In the genomic region with DNA sequence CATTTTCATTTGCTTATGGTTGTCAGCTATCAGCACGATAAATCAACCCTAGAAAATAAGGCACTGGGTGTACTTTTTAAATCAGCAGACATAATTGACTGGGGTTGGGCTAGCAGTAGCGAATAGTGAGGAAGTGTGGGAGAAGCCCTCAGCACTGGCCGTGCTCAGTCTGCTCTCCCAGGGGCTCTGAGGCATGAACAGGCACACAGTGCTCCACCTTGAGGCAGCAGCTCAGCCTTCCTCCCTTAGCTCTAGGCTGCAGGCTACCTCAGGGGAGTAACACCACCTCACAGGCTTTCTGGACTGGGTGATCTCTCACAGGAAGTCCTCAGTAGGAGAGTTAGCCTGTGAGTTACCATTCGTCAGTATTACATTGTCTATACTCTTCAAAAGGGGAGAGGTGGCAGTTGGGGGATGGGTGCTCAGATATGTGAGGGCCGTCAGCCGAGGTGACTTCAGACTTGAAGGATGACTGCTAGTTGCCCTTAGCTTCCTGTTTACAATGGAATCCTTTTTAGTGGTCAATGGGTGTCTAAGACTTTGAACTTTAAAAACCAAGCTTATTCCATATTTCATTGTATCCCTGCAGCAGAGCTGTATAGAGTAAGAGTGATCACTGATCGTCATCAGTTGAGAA, we compare ENCODE assay signal across 12 mouse cellular contexts.
DNase-seq lines count a peak whose midpoint lies in the region; ATAC-seq and TF ChIP-seq lines count a peak whose summit lies in the region.
"Had no signal": no experiment of that assay in that cellular context is flagged by ENCODE, and none has a peak within 500 bp of the region (broad histone marks: within the 10 kb centered on the region; RNA-seq: fewer than 3 reads in every experiment).

No protein-coding gene starts in this region.

- DNase-seq in kidney, adult 9 months: peak; percentile 46
- DNase-seq in kidney, adult 18-20 months: no peak
- no peak for DNase-seq in testis, postnatal 10 days (ENCODE audit: low spot score)
- DNase-seq in kidney, postnatal 0 days (ENCODE audit: low spot score): peak; percentile 42
- peak; percentile 44 for DNase-seq in thymus, postnatal 4 days
- no peak for DNase-seq in adrenal gland, postnatal 10 days
- DNase-seq: cerebellum, postnatal 10 days; liver, embryonic 13.5 days had no signal

- no peak for ATAC-seq in kidney, postnatal 0 days (replicated peaks; ENCODE audit: low FRiP score, low read depth)
- ATAC-seq: forebrain, embryonic 15.5 days had no signal

- TF ChIP-seq CTCF in testis, adult 2 months (IDR thresholded peaks at IDR 0.05; ENCODE audit: control insufficient read depth, insufficient read depth, insufficient replicate concordance, low read depth, low read length): no peak
- peak; percentile 42 for TF ChIP-seq CTCF in kidney, postnatal 0 days (IDR thresholded peaks at IDR 0.05; ENCODE audit: low read depth)

- no peak overlapping the region for H3K9ac ChIP-seq in kidney, postnatal 0 days (ENCODE audit: low read depth, low read length)
- H3K9ac ChIP-seq: forebrain, embryonic 15.5 days; hindbrain, embryonic 14.5 days; liver, embryonic 13.5 days had no signal

- WGBS in kidney, postnatal 0 days: 39% methylated on average over 7 of the region's 7 CpGs

- H3K4me1 ChIP-seq in testis, adult 2 months (ENCODE audit: control insufficient read depth, insufficient read depth, low read length): no peaks in the 10 kb centered on the region
- H3K4me1 ChIP-seq in kidney, postnatal 0 days (replicated peaks; ENCODE audit: insufficient read depth, low read length): peaks cover 7% of the 10 kb centered on the region; the same call in 1 of the 2 replicates
- H3K4me1 ChIP-seq: liver, embryonic 13.5 days had no signal

- H3K4me3 ChIP-seq in testis, adult 2 months (ENCODE audit: control insufficient read depth, low read depth, low read length): no peak overlapping the region
- no peak overlapping the region for H3K4me3 ChIP-seq in kidney, postnatal 0 days (replicated peaks; ENCODE audit: low read depth, low read length)
- H3K4me3 ChIP-seq: forebrain, embryonic 15.5 days; liver, embryonic 13.5 days; midbrain, embryonic 10.5 days had no signal

- no peaks in the 10 kb centered on the region for H3K27me3 ChIP-seq in testis, adult 2 months (ENCODE audit: control insufficient read depth, insufficient read depth, low read length)
- H3K27me3 ChIP-seq in kidney, postnatal 0 days (ENCODE audit: insufficient read depth, low read length): no peaks in the 10 kb centered on the region
- H3K27me3 ChIP-seq: forebrain, embryonic 15.5 days; liver, embryonic 13.5 days had no signal

- no peak for TF ChIP-seq POLR2A in testis, adult 2 months (IDR thresholded peaks at IDR 0.05; ENCODE audit: control insufficient read depth, low read depth, low read length)

- H3K9me3 ChIP-seq in kidney, postnatal 0 days (replicated peaks; ENCODE audit: low read length): no peaks in the 10 kb centered on the region
- H3K9me3 ChIP-seq: forebrain, embryonic 15.5 days; liver, embryonic 13.5 days; midbrain, embryonic 10.5 days had no signal

- no peak overlapping the region for H3K4me2 ChIP-seq in kidney, postnatal 0 days (ENCODE audit: low read length)
- H3K4me2 ChIP-seq: forebrain, embryonic 15.5 days; hindbrain, embryonic 14.5 days; liver, embryonic 13.5 days had no signal

- H3K36me3 ChIP-seq in testis, adult 2 months (ENCODE audit: control insufficient read depth, insufficient read depth, low read length): no peaks in the 10 kb centered on the region
- no peaks in the 10 kb centered on the region for H3K36me3 ChIP-seq in kidney, postnatal 0 days (ENCODE audit: insufficient read depth, low read length)
- H3K36me3 ChIP-seq: forebrain, embryonic 15.5 days; liver, embryonic 13.5 days had no signal

- H3K27ac ChIP-seq in testis, adult 2 months (ENCODE audit: control insufficient read depth, insufficient read depth, low read depth, low read length): peak overlapping the region; percentile 24; the same call in 1 of the 2 replicates
- H3K27ac ChIP-seq in kidney, postnatal 0 days: no peak overlapping the region
- H3K27ac ChIP-seq: forebrain, embryonic 15.5 days; hindbrain, embryonic 14.5 days; liver, embryonic 13.5 days had no signal

Comparison
In these comparisons a context has a peak if more than half of its experiments do, and no peak if none do; other contexts are left out.
1. DNase-seq: peak in kidney, adult 9 months (single experiment), kidney, postnatal 0 days (single experiment) and thymus, postnatal 4 days (single experiment); none in kidney, adult 18-20 months (single experiment), testis, postnatal 10 days (single experiment) and adrenal gland, postnatal 10 days (single experiment).